Mouse (Mus musculus) adrenal gland, postnatal 4 days (tissue): Measurements from ENCODE around the gene Rab22a. TPM values are rescaled to one million over a fixed set of nuclear protein-coding genes. Genes with fewer than 3 reads are reported as not detected.
"Not testable (repeated sequence)": the region's sequence is repeated elsewhere in the genome, so short reads cannot be mapped to it uniquely, and the experiment has no call there.

Experiments used
- DNase-seq, 2 experiments: peaks; one replicate each; pipeline ENCODE4 v3.0.0; 2021 to 2022; ENCODE audit warnings: low spot score in 2 of 2, mixed read lengths in 2 of 2
- total RNA-seq, 2 experiments: library from RNA; stranded (reverse); gene quantifications; 2 replicates each; pipeline ENCODE4 v1.2.3; 2021

Rab22a gene
- total RNA-seq, 2 experiments from 2014 or later = 34.6 to 35.0 TPM

DNA sequence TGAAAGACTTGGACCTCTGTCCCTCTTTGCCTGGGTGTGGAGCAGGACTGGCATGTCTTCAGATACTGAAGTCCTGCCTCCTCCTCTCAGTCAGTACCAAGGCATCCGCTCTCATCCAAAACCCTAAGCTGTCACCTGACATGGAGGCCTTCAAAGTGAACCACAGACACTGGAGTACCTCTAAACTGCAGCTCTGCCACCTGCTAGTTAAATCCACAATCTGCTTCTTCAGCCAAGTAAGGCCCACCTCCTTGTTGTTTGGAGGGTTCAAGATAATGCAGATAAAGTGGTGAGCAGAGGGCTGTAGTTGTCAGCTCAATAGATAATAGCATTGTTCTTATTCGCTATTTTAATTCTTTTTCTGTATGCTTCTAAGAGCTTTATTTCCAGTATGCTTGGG is 5.7 kb downstream of the Rab22a start:
- no peak for DNase-seq

DNA sequence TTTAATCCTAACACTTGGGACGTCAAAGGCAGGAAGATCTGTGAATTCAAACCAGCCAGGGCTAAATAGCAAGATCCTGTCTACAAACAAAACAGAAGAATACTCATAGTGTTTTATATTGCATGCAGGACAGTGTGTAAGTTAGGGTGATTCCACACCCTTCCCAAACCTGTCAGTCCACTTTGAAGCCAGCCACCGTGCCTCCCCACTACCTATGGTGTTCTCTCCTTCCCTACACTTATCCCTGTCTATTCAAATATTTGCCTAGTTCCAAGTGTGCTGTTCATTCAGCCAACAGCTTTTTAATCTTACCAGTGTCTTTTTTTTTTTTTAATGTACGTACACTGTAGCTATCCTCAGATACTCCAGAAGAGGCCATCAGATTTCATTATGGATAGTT is 7.3 kb downstream of the Rab22a start:
- DNase-seq = no peak

DNA sequence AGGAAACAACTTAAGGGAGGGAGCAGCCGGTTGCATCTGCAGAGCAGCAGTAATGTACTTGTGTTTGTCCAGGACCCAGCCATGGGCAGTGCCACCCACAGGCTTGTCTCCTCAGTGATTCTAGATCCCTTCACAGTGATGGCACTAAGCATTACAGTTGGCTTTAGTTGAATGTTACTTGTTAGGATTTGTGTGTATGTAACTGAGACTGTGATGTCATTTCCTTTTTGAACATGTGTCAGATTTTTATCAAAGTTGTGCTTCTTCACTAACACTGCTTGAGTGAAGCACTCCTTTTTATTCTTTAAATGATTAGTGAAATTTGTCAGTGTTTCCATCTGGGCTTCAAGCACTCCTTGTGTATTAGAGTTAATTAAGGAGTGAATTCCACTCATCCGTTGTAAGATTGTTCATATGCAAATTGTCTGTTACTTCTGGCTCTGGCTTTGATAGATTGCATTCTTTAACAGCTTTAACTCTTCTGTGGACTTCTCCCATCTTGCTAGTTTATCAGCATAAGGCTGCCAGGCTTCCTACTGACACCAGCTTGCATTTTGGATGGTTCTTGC is 12.9 kb downstream of the Rab22a start:
- no peak for DNase-seq

DNA sequence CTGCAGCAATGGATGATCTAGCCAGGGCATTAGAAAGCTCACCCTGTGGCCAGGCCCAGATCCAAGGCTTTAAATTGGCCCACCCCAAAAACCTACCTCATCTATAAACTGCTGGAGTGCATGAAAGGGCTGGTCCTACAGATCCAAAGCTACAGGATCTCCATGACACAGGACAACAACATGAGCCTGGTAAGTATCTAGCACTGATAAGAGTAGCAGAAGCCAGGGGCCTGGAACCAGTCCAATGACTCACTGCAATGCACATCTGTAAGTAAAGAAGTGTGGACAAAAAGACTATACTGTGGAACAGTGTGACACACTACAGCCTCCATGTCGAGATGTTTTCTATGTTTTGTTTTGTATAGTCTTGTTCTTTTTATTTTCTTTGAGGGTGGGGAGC is 13.9 kb downstream of the Rab22a start:
- DNase-seq = no peak

DNA sequence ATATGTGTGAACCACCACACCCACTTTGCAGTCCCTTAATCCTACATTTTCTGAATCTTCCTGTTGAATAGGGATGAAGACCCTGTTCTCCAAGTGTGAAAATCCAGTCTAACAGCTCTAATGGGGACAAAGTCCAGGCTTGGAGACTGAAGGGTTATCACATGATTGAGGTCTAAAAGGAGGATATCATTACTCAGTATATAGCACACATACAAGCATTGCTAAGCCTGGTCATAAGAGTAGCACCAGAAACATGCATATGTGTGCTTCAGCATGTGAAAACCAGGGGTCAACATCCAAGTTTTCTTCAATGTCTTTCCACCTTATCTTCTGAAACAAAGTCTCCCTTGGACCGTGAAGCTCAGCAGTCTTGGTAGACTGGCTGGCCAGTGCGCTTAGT is 19.0 kb downstream of the Rab22a start:
- DNase-seq = no peak

DNA sequence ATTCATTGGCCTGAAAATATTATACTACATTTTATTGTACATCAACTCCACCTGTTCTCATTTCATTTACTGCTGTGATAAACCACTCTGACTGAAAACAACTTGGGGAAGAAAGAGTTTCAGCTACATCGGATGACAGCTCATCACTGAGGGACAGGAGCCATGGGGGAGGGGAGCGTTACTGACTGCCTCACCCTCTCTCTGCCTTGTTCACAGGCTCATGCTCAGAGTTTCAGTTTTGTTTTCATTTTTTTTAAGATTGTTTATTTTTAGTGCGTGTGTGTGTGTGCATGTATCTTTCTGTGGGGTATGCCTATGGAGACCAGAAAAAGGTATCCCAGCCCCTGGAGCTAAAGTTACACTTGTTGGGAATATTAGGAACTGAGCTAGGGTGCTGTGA is 19.7 kb downstream of the Rab22a start:
- DNase-seq = no peak

DNA sequence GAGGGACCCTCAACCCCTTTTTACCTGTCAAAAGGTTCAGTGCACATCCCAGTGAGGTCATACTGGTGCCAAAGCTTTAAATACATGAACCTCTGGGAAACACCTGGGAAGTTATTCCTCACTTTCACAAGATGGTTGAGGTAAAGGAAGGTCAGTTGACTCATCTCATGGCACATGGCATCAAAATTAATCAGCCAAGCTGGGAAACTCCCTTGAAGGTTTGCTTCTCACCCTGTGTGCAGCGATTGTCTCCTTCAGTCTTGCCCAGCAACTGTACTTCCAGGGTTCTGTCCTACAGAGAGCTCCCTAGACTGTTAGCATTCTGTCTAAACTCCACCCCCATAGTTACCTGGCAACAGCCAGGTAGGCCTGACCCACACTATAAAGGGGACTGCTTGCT is 20.6 kb downstream of the Rab22a start:
- no peak for DNase-seq

DNA sequence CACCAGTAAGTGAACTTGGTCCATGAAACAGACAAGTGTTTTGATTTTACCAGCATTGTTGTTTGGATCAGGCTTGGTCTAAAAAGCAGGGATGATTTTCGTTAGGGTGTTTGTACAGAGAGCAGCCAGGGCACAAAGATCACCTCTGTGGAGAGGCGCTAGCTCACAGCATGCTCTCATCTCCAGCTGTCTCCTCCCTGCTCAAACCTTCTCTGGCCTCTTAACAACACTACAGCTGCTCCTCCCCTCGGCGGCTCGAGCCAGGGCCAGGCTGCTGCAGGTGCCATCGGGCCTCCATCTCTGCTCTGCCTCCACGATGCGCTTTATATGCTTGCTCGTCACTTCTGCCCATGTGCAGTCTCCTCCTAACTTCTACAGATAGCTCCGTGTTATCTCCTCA is 23.2 kb downstream of the Rab22a start:
- no peak for DNase-seq

DNA sequence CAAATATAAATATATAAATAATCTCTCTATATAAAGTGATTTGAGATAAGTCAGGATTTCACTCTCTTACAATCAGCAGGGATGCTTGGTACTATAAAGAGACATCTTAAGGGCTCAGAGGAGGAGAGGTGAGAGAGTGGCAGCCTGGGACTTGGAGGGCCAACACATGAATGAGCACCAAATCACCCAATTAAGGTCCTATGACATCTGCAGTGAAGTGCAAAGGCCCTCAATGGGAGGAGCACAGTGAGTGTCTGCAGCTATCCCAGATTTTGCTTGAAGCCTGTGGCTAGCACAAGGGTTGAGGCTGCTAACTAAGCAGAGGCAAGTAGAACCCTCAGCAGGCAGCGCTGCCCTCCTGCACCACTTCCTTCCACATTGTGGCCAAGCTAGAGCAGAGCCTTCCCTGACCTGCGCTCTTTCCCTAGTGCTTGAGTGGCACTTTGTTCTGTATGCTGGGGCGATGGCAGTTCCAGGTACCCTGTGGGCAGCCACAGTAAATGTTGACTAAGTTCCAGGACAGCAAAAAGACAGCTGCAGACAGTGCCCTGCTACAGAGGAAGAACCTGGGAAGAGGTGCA is 26.3 kb downstream of the Rab22a start:
- no peak for DNase-seq

DNA sequence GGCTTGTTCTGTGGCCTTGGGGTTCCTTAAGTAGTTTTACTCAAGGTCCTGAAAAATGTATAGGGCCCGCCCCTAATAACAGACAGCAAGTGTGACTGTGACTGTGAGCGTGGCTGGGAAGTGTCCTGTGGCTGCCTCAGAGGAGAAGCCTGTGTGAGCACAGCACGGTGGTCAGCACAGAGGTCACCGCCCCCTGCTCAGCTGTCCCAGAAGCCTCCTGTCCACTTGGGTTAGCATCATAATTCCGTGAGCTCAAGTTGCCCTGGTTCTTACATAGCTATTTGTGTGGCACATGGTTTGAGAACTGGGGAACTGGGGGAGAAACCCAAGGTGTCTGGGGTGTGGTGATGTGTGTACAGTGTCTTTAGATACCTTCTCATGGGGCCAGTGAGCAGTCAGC is 27.8 kb downstream of the Rab22a start:
- DNase-seq = no peak

DNA sequence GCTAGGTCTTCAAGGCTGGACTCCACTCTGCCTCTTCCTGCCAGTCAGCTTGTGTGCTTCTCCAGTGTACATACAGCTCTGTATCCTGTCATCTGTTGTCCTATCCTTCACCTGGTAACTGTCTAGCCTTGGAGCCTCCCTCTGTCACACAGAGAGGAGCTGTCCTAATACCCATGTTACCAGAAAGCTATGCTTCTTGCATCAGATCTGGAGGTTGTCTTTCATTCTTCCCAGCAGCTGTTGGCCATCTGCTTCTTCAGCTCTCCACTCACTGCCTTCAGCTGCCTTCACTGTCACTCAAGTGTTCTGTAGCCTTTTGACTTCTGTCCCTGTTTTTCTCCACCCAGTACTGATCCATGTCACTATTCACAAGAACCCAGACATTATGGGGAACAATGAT is 30.3 kb downstream of the Rab22a start:
- DNase-seq = no peak

DNA sequence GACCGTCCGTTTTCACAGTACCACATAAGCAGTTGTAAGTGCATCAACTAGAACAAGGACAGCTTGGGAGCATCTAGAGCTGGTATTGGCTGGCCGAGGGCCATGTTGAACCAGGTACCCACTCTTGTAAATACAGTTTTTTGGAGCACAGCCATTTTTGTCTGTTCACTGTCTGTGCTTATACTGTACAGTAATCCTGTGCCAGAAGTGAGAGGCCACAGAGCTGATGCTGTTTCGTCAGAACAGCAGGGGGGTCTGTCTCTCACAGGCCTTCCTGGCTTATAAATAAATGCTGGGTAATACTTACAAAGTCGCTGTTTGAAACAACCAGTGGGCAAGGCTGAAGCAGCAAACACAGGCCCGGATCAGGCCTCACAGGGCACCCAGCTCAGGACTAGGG is 32.2 kb downstream of the Rab22a start:
- no peak for DNase-seq

DNA sequence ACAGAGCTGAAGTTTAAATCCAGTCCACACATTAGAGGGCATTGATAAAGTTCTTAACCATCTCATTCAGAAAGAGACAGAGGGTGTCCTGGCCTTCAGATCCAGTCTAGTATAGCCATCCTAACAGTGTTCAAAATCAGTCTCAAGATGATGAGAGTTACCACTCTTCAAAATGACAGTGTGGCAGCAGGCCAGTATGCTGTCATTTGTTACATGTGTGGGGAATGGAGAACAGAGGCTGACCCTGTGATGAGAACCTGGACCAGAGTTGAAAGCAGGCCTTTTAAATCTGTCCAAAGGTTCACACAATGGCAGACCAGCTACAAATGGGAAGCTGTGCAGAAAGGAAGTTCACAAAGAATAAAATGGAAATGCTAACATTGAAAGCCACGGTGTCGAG is 33.1 kb downstream of the Rab22a start:
- no peak for DNase-seq

DNA sequence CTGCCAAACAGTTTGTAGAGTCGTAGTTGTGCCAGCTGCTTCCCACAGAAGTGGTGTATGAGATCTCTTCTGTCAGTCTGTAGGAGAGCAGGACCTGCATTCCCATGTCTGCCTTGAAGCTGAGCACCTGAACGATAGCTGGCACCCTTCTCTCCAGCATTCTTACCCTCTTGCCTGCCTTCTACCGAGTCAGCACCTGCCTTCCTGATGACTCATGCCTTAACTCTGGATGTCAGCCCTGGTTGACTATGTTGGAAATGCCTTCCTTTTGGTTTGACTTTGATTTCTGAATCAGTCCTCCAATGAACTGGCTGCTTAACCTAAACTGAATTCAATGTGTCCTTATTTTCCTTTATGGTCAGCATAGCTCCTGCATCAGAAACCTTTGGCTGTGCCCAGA is 39.3 kb downstream of the Rab22a start:
- DNase-seq = no peak

DNA sequence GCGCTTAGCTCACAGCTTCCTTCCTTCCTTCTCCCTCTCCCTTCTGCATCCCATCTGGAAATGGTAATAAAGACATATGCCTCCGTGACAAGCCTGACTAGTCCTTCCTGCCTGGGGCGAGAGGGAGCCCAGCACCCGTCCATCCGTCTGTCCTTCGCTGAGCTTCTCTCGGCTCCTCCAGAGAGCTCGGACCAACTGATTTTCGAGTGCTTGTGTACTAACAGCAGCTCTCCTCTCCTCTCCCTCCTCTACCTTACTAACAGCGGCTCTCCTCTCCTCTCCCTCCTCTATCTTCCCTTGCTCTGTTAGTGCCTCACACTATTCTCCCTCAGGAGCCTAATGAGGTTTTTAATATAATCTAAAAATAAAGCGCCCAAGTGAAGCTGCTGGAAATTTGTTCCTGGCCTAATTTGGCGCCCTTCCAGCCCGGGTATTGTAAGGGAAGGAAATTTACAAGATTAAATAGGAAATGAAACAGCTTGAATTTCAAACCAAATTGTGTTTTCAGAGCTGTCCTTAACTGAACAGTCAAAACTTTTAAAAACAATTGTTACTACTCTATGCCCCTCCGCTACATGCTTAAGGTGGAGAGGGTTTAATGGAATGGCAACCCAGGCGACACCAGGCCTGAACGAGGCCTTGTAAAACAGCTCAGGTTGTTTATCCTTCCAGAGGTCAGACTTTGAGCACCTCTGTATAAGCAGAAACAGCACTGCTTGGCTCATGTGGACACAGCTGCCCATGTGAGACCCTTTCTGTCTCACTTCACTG is 42.7 kb downstream of the Rab22a start:
- no peak for DNase-seq

DNA sequence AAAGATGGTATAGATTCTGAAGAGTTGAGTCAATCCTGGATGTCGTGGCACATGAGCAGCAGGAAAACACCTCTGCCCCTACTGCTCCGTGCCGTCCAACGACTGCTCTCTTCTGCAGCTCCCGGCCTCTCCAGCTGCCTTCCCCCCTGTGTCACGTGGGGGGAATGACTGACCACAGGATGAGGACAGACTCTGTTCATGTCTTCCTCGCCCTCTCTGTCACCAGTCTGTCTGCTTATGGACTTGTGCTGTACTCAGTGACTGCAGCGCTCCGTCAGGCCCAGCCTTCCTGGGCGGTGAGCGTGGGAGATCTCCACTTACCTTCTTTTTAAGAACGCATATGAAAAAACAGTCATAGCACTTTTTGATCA is 43.3 kb downstream of the Rab22a start:
- DNase-seq = no peak

DNA sequence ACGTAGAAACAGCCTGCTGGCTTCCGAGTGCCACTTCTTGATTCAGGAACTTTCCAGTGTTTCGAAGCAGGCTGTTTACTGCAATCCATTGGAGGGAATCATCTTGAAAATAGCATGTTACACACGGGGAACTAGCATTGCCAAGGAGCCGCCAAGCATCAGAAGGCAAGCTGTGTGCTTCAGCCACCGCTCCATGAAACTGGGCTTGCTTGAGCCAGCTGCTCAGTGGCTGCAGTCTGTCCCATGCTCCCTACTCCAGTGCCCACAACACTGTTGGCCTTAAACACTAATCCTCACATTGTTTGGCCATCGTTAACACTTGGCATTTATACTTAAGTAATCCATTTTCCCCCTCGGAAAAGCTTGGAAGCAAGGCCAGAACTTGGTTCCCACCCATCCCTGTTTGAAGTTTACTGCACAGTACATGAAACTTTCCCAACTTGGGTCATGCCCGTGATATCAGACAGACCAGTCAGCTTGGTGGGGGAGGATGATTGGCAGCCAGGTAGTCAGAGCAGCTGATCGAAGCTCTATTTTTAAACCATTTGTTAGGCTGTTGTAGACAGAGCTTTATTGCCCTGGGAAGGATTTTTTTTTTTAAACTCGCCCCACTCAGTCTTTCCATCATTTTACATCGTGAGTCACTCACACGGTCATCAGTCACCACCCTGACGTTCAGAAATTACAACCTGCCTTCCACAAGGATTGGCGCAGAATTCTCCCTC is 46.4 kb downstream of the Rab22a start:
- DNase-seq = no peak

DNA sequence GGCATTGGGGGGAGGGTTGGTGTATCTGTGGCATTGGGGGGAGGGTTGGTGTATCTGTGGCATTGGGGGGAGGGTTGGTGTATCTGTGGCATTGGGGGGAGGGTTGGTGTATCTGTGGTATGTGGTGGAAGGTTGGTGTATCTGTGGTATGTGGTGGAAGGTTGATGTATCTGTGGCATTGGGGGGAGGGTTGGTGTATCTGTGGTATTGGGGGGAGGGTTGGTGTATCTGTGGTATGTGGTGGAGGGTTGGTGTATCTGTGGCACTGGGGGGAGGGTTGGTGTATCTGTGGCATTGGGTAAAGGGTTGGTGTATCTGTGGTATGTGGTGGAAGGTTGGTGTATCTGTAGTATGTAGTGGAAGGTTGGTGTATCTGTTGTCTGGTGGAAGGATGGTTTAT is 48.1 kb downstream of the Rab22a start:
- not testable (repeated sequence) for DNase-seq

DNA sequence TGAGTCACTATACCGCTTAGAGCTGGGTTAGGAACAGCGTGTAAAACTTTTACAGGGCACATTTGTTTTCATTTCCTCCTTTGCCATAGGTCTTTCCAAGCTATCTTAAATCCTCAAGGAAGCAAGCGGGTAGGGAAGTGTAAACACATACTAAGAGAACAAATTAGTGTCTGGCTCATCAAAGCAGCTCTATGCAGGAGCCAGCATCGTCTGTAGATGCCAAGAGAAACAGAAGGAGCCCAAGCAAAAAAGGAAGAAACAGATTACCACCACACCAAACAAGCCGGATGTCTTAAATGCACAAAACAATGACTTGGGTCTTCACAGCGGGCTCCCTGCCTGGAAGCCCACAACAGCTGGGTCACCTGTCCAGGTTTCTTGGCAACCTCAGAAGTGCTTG is 50.6 kb downstream of the Rab22a start:
- DNase-seq = no peak

DNA sequence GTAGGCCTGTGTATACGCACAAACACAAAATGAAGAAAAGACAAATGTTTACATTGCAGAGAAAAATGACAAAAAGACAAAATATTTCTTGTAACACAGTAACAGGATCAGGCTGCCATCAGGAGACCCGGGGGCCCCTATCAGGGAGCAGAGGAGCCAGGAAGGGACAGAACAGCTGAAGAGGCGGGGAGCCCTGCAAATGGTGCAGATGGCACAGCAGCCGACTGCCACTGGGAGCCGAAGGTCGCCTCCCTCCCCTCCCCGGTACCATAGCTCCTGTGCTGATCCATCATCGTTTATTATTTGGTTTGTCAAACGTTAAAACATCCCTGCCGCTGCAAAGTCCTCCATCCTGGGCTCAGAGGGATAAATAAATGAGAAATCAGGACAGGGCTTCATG is 53.1 kb downstream of the Rab22a start:
- DNase-seq = no peak

DNA sequence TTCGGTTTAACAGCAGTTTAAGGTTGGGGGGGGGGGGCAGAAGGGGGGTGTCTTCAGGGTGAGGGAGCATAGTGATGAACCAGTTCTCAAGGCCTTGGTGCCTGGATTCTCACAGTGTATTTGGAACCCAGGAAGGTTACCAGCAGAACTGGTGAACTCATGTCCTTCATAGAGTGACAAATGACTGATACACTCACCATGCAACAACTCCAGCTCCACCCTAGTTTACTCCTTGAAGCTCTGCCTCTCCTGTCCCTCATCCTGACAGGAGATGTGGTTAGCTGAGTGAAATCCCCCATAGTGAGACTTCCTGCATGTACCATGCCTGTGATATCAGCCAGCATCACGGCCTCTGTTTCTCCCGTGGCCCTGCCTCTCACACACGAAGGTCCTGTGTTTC is 53.7 kb downstream of the Rab22a start:
- DNase-seq = no peak

DNA sequence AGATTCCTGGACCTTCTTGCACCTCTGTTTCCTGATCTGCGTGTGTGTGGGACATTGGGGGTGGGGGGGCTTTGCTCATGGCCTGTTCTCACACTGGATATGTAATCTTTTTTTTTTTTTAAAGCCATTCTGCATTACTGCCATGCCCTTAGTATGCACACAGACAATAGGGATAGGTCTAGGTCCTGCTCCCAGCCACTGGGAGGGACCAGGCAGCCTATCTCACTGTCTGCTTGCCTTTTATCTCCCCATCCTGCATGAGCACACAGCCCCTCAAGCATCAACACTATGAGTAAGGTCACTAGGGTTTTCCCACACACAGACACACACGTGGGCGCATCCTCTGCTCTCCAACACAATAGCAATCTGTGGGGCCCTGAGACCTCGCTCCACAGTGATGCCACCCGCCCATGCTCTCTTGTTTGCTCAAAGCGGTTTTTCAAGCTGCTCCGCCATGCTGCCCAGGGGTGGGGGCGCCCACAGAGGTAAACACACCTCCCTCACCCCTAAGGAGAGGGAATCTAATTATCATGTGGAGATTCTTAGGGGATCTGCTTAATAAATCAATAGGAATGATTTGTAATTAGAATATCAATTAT is 55.2 kb downstream of the Rab22a start:
- DNase-seq = no peak
